Mouse (Mus musculus): Measurements from ENCODE around the gene Kcnd3.

Gene Kcnd3

GRCm38 (mm10) chr3:105722510-105722909, 270.4 kb downstream of the Kcnd3 start:
- DNase-seq (ENCODE audit: low spot score): no peak

Measured in adipocyte (in vitro differentiated cells).